In the genomic region with DNA sequence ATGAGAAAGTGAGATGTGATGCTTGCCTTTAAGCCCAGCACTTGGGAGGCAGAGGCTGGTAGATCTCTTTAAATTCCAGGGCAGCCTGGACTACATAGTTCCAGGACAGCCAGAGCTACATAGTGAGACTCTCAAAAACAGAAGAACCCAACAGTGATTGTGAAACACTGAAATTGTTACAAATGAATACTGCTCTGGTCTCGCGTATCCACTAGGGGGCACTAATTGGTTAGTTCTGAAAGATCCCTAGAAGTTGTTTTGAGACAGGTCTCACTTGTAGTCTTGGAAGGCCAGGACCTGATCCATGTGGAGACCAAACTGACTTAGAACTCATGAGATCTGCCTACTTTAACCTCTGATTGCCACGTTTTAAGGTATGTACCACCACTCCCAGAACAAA, we compare ENCODE assay signal across 8 mouse cellular contexts. TPM values are rescaled to one million over a fixed set of nuclear protein-coding genes. Genes with fewer than 3 reads are reported as not detected.
A peak's percentile ranks its signal among the peaks of the same experiment; 100 is the strongest.
DNase-seq lines count a peak whose midpoint lies in the region; ATAC-seq and TF ChIP-seq lines count a peak whose summit lies in the region.

No protein-coding gene starts in this region.

- TF ChIP-seq POLR2A in kidney, adult 2 months (IDR thresholded peaks at IDR 0.05; ENCODE audit: low read depth, low read length) = no peak

- TF ChIP-seq CTCF in gastrocnemius, adult 2 months (IDR thresholded peaks at IDR 0.05) = peak; percentile 90
- TF ChIP-seq CTCF in kidney, adult 2 months (conservative IDR thresholded peaks at IDR 0.05; ENCODE audit: insufficient read depth, insufficient read length, low read depth, low read length) = peak; percentile 41

- H3K9me3 ChIP-seq in limb, embryonic 11.5 days (ENCODE audit: control insufficient read depth, low read length) = no peaks in the 10 kb centered on the region
- no peaks in the 10 kb centered on the region for H3K9me3 ChIP-seq in midbrain, embryonic 14.5 days (ENCODE audit: control insufficient read depth, low read length)
- H3K9me3 ChIP-seq in stomach, embryonic 15.5 days = no peaks in the 10 kb centered on the region

- H3K4me1 ChIP-seq in kidney, adult 2 months (ENCODE audit: control insufficient read depth, insufficient read depth, low read length) = peaks cover 8% of the 10 kb centered on the region; the same call in 1 of the 2 replicates
- H3K4me1 ChIP-seq in limb, embryonic 11.5 days (ENCODE audit: control insufficient read depth, insufficient read depth, low read length) = no peaks in the 10 kb centered on the region; the same call in 1 of the 2 replicates
- H3K4me1 ChIP-seq in midbrain, embryonic 14.5 days (ENCODE audit: control insufficient read depth, insufficient read depth, low read length) = peaks cover 7% of the 10 kb centered on the region
- peaks cover 10% of the 10 kb centered on the region; the same call in 1 of the 2 replicates for H3K4me1 ChIP-seq in stomach, embryonic 15.5 days

- peak; percentile 36; the same call in 1 of the 2 replicates for ATAC-seq in limb, embryonic 11.5 days (ENCODE audit: insufficient number of reproducible peaks, low FRiP score, low TSS enrichment, low read depth)
- peak; percentile 66; the same call in 1 of the 2 replicates for ATAC-seq in midbrain, embryonic 14.5 days (ENCODE audit: low FRiP score, low TSS enrichment)
- 0 out of 2 replicates have a peak, but pooled peaks have one; percentile 36 for ATAC-seq in stomach, embryonic 15.5 days (ENCODE audit: insufficient read depth, low FRiP score, low read depth)

- no peak overlapping the region for H3K9ac ChIP-seq in limb, embryonic 11.5 days (ENCODE audit: low read length)
- no peak overlapping the region for H3K9ac ChIP-seq in midbrain, embryonic 14.5 days (replicated peaks; ENCODE audit: low read length)
- no peak overlapping the region for H3K9ac ChIP-seq in stomach, embryonic 15.5 days

- H3K27me3 ChIP-seq in kidney, adult 2 months (replicated peaks; ENCODE audit: control insufficient read depth, insufficient read depth, low read length) = no peaks in the 10 kb centered on the region
- no peaks in the 10 kb centered on the region for H3K27me3 ChIP-seq in limb, embryonic 11.5 days (ENCODE audit: control insufficient read depth, insufficient read depth, low read length)
- H3K27me3 ChIP-seq in midbrain, embryonic 14.5 days (ENCODE audit: control insufficient read depth, insufficient read depth, low read length) = no peaks in the 10 kb centered on the region
- no peaks in the 10 kb centered on the region for H3K27me3 ChIP-seq in stomach, embryonic 15.5 days (replicated peaks)

- no peak overlapping the region for H3K4me2 ChIP-seq in limb, embryonic 11.5 days (ENCODE audit: low read depth, severe bottlenecking)
- H3K4me2 ChIP-seq in midbrain, embryonic 14.5 days (ENCODE audit: low read length) = no peak overlapping the region
- no peak overlapping the region for H3K4me2 ChIP-seq in stomach, embryonic 15.5 days

- under 1% methylated on average over 3 of the region's 3 CpGs for WGBS in kidney, adult 2 months
- 2% methylated on average over 3 of the region's 3 CpGs for WGBS in limb, embryonic 11.5 days
- WGBS in midbrain, embryonic 14.5 days = 0% methylated on average over 3 of the region's 3 CpGs
- 0% methylated on average over 3 of the region's 3 CpGs for WGBS in stomach, embryonic 15.5 days

- DNase-seq in 3T3-L1 (ENCODE audit: low read depth, low spot score) = peak; percentile 79
- DNase-seq in NIH3T3 (ENCODE audit: low read depth) = peak; percentile 88
- peak; percentile 91 for DNase-seq in embryo, embryonic 10 days (ENCODE audit: low spot score)
- peak; percentile 66 for DNase-seq in gastrocnemius, adult 2 months
- peak; percentile 89 for DNase-seq in kidney, adult 2 months
- peak; percentile 80 for DNase-seq in limb, embryonic 11.5 days (ENCODE audit: low spot score)
- peak; percentile 94 for DNase-seq in midbrain, embryonic 14.5 days

- H3K36me3 ChIP-seq in kidney, adult 2 months (ENCODE audit: control insufficient read depth, insufficient read depth, low read length) = peaks cover 11% of the 10 kb centered on the region
- peaks cover 18% of the 10 kb centered on the region for H3K36me3 ChIP-seq in limb, embryonic 11.5 days (ENCODE audit: control insufficient read depth, insufficient read depth, low read length)
- H3K36me3 ChIP-seq in midbrain, embryonic 14.5 days (ENCODE audit: control insufficient read depth, insufficient read depth, low read length) = peaks cover 47% of the 10 kb centered on the region
- H3K36me3 ChIP-seq in stomach, embryonic 15.5 days = peaks cover 21% of the 10 kb centered on the region

- H3K4me3 ChIP-seq in gastrocnemius, adult 2 months = no peak overlapping the region
- H3K4me3 ChIP-seq in kidney, adult 2 months (ENCODE audit: insufficient read depth, low read depth, low read length) = no peak overlapping the region
- H3K4me3 ChIP-seq in limb, embryonic 11.5 days (ENCODE audit: low read depth, low read length) = no peak overlapping the region
- no peak overlapping the region for H3K4me3 ChIP-seq in midbrain, embryonic 14.5 days (replicated peaks; ENCODE audit: low read depth, low read length)
- H3K4me3 ChIP-seq in stomach, embryonic 15.5 days (replicated peaks) = no peak overlapping the region

- intact Hi-C loops in gastrocnemius, adult 2 months (cut with DNase I) = loop anchor here (1.0 kb wide), 2 partner anchors 39 to 114 kb away; no protein-coding TSS in a partner anchor

- no peak overlapping the region; the same call in 1 of the 2 replicates for H3K27ac ChIP-seq in gastrocnemius, adult 2 months
- H3K27ac ChIP-seq in kidney, adult 2 months (ENCODE audit: insufficient read depth, low read depth, low read length) = no peak overlapping the region
- no peak overlapping the region for H3K27ac ChIP-seq in limb, embryonic 11.5 days (replicated peaks; ENCODE audit: low read depth, low read length)
- H3K27ac ChIP-seq in midbrain, embryonic 14.5 days (replicated peaks; ENCODE audit: low read depth, low read length) = 0 out of 2 replicates have a peak overlapping the region, but pooled peaks have one; percentile 1
- H3K27ac ChIP-seq in stomach, embryonic 15.5 days = peak overlapping the region; percentile 44; the same call in 1 of the 2 replicates

RNA-seq across cellular contexts. Expression of a gene that starts 8.1 kb away (rescaled TPM):
- 10 to 100 TPM; 52.5 to 63.3 TPM for total RNA-seq in gastrocnemius, adult 2 months (2021)
- 111 and 114 TPM in 2 replicates for polyA plus RNA-seq in kidney, adult 2 months (2012; rRNA removed)
- polyA plus RNA-seq in limb, embryonic 11.5 days (2014; fragmentation: Nextera tagmentation; extraction: Ambion mirVana) = 158 and 177 TPM in 2 replicates
- 171 and 206 TPM in 2 replicates for polyA plus RNA-seq in midbrain, embryonic 14.5 days (2014; fragmentation: Nextera tagmentation; extraction: Ambion mirVana)
- 111 and 113 TPM in 2 replicates for polyA plus RNA-seq in stomach, embryonic 15.5 days (2015; fragmentation: Nextera tagmentation; extraction: Ambion mirVana)

RNA-seq across cellular contexts. Expression of a gene that starts 12.5 kb away (rescaled TPM):
- total RNA-seq in gastrocnemius, adult 2 months (2021) = 1 to 10 TPM; 1.0 to 1.4 TPM
- 63.9 and 85.8 TPM in 2 replicates for polyA plus RNA-seq in kidney, adult 2 months (2012; rRNA removed)
- 35.5 and 46.0 TPM in 2 replicates for polyA plus RNA-seq in limb, embryonic 11.5 days (2014; fragmentation: Nextera tagmentation; extraction: Ambion mirVana)
- polyA plus RNA-seq in midbrain, embryonic 14.5 days (2014; fragmentation: Nextera tagmentation; extraction: Ambion mirVana) = 110 and 304 TPM in 2 replicates
- 45.5 and 48.6 TPM in 2 replicates for polyA plus RNA-seq in stomach, embryonic 15.5 days (2015; fragmentation: Nextera tagmentation; extraction: Ambion mirVana)

RNA-seq across cellular contexts. Expression of a gene that starts 17.1 kb away (rescaled TPM):
- total RNA-seq in gastrocnemius, adult 2 months (2021) = 1 to 10 TPM in 1 of 2 experiments, under 1 TPM in 1; 0.56 to 4.4 TPM
- not detected in 2 replicates for polyA plus RNA-seq in kidney, adult 2 months (2012; rRNA removed)
- 0.56 TPM in 1 of 2 replicates, not detected in the other for polyA plus RNA-seq in limb, embryonic 11.5 days (2014; fragmentation: Nextera tagmentation; extraction: Ambion mirVana)
- polyA plus RNA-seq in midbrain, embryonic 14.5 days (2014; fragmentation: Nextera tagmentation; extraction: Ambion mirVana) = not detected in 2 replicates
- 0.19 and 0.53 TPM in 2 replicates for polyA plus RNA-seq in stomach, embryonic 15.5 days (2015; fragmentation: Nextera tagmentation; extraction: Ambion mirVana)

RNA-seq across cellular contexts. Expression of a gene that starts 17.2 kb away (rescaled TPM):
- 10 to 100 TPM; 23.1 to 26.8 TPM for total RNA-seq in gastrocnemius, adult 2 months (2021)
- polyA plus RNA-seq in kidney, adult 2 months (2012; rRNA removed) = 47.1 and 59.0 TPM in 2 replicates
- polyA plus RNA-seq in limb, embryonic 11.5 days (2014; fragmentation: Nextera tagmentation; extraction: Ambion mirVana) = 2.1 and 2.2 TPM in 2 replicates
- 5.5 and 5.8 TPM in 2 replicates for polyA plus RNA-seq in midbrain, embryonic 14.5 days (2014; fragmentation: Nextera tagmentation; extraction: Ambion mirVana)
- polyA plus RNA-seq in stomach, embryonic 15.5 days (2015; fragmentation: Nextera tagmentation; extraction: Ambion mirVana) = 4.2 and 4.3 TPM in 2 replicates

RNA-seq across cellular contexts. Expression of a gene that starts 23.0 kb away (rescaled TPM):
- total RNA-seq in gastrocnemius, adult 2 months (2021) = 1 to 10 TPM; 2.6 to 3.5 TPM
- 21.0 and 23.5 TPM in 2 replicates for polyA plus RNA-seq in kidney, adult 2 months (2012; rRNA removed)
- polyA plus RNA-seq in limb, embryonic 11.5 days (2014; fragmentation: Nextera tagmentation; extraction: Ambion mirVana) = 0.37 and 0.51 TPM in 2 replicates
- polyA plus RNA-seq in midbrain, embryonic 14.5 days (2014; fragmentation: Nextera tagmentation; extraction: Ambion mirVana) = 2.1 and 4.4 TPM in 2 replicates
- polyA plus RNA-seq in stomach, embryonic 15.5 days (2015; fragmentation: Nextera tagmentation; extraction: Ambion mirVana) = 2.4 and 2.7 TPM in 2 replicates

Comparison
In these comparisons a context has a peak if more than half of its experiments do, and no peak if none do; other contexts are left out.
1. H3K27ac ChIP-seq: peak in midbrain, embryonic 14.5 days (single experiment) and stomach, embryonic 15.5 days (single experiment); none in gastrocnemius, adult 2 months (single experiment), kidney, adult 2 months (single experiment) and limb, embryonic 11.5 days (single experiment).
2. Peak in every context shown above with its lines, with median percentiles within 50 percentile points of each other: DNase-seq and ATAC-seq.